Mouse (Mus musculus): ENCODE measurements around the gene Glo1.
A peak's percentile ranks its signal among the peaks of the same experiment; 100 is the strongest.

Glo1 gene

GRCm38 (mm10) chr17:30576946-30577345 lies 49.7 kb downstream of the Glo1 start:
- DNase-seq (ENCODE audit: low spot score) = no peak

GRCm38 (mm10) chr17:30575941-30576773 lies 50.5 kb downstream of the Glo1 start, which contains the start of gene Btbd9:
Gene Btbd9, minus strand, starts transcription at chr17:30576488.
- peak; percentile 97 for DNase-seq (ENCODE audit: low spot score)

GRCm38 (mm10) chr17:30575121-30575904 lies 51.4 kb downstream of the Glo1 start:
- DNase-seq (ENCODE audit: low spot score) = peak; percentile 49

GRCm38 (mm10) chr17:30574783-30575075 lies 51.9 kb downstream of the Glo1 start:
- no peak for DNase-seq (ENCODE audit: low spot score)

GRCm38 (mm10) chr17:30573990-30574782 lies 52.5 kb downstream of the Glo1 start:
- DNase-seq (ENCODE audit: low spot score) = no peak

GRCm38 (mm10) chr17:30570971-30571370 lies 55.7 kb downstream of the Glo1 start:
- no peak for DNase-seq (ENCODE audit: low spot score)

GRCm38 (mm10) chr17:30570173-30570572 lies 56.5 kb downstream of the Glo1 start:
- DNase-seq (ENCODE audit: low spot score) = no peak

- no peak for DNase-seq (ENCODE audit: low spot score)
Measured at GRCm38 (mm10) chr17:30568473-30568872, 58.2 kb downstream of the Glo1 start.

GRCm38 (mm10) chr17:30564971-30565370 lies 61.7 kb downstream of the Glo1 start:
- no peak for DNase-seq (ENCODE audit: low spot score)

GRCm38 (mm10) chr17:30564407-30564806 lies 62.3 kb downstream of the Glo1 start:
- no peak for DNase-seq (ENCODE audit: low spot score)

GRCm38 (mm10) chr17:30563484-30564075 lies 63.1 kb downstream of the Glo1 start:
- DNase-seq (ENCODE audit: low spot score) = no peak

GRCm38 (mm10) chr17:30562770-30563169 lies 63.9 kb downstream of the Glo1 start:
- DNase-seq (ENCODE audit: low spot score) = no peak

- DNase-seq (ENCODE audit: low spot score) = peak; percentile 77
Measured at GRCm38 (mm10) chr17:30559536-30559935, 67.1 kb downstream of the Glo1 start.

GRCm38 (mm10) chr17:30558623-30559022 lies 68.0 kb downstream of the Glo1 start:
- no peak for DNase-seq (ENCODE audit: low spot score)

- no peak for DNase-seq (ENCODE audit: low spot score)
Measured at GRCm38 (mm10) chr17:30556512-30556911, 70.2 kb downstream of the Glo1 start.

GRCm38 (mm10) chr17:30553027-30553937 lies 73.4 kb downstream of the Glo1 start:
- no peak for DNase-seq (ENCODE audit: low spot score)

- DNase-seq (ENCODE audit: low spot score) = no peak
Measured at GRCm38 (mm10) chr17:30550774-30551107, 75.9 kb downstream of the Glo1 start.

- DNase-seq (ENCODE audit: low spot score) = no peak
Measured at GRCm38 (mm10) chr17:30549899-30550773, 76.5 kb downstream of the Glo1 start.

- DNase-seq (ENCODE audit: low spot score) = no peak
Measured at GRCm38 (mm10) chr17:30539098-30539497, 87.6 kb downstream of the Glo1 start.

- no peak for DNase-seq (ENCODE audit: low spot score)
Measured at GRCm38 (mm10) chr17:30536651-30537050, 90.0 kb downstream of the Glo1 start.

Measured in c-Kit-positive CD71-positive TER-119-positive erythroid progenitor cells, embryonic 14.5 days (primary cell).